Mouse (Mus musculus) gastrocnemius, adult 2 months (tissue): ENCODE measurements around the gene Mrvi1. TPM values are rescaled to one million over a fixed set of nuclear protein-coding genes. Genes with fewer than 3 reads are reported as not detected.
A peak's percentile ranks its signal among the peaks of the same experiment; 100 is the strongest.

Experiments used
- DNase-seq: peaks from one replicate; pipeline ENCODE4 v3.0.0; 2022
- H3K27ac ChIP-seq: fragments of 200-600 bp; 2 replicates; pipeline ENCODE4 v1.8.1; 2022; ENCODE audit warnings: mild to moderate bottlenecking
- H3K4me3 ChIP-seq: fragments of 200-600 bp; 2 replicates; pipeline ENCODE4 v1.8.1; 2022; ENCODE audit warnings: mild to moderate bottlenecking, moderate library complexity
- CTCF ChIP-seq: fragments of 200-600 bp; IDR thresholded peaks from 2 replicates; pipeline ENCODE4 v1.8.1; 2022; ENCODE audit warnings: antibody characterized with exemption, mild to moderate bottlenecking, moderate library complexity
- intact Hi-C: fragments of 180-260 bp; cut with DNase I; formaldehyde crosslinking; loops from one replicate; pipeline ENCODE4 v1.15.1; 2025
- total RNA-seq, 2 experiments: library from RNA; stranded (reverse); gene quantifications; 2 replicates each; pipeline ENCODE4 v1.2.3; 2021

The Mrvi1 gene
- total RNA-seq, 2 experiments from 2014 or later = 4.1 to 4.7 TPM

DNA sequence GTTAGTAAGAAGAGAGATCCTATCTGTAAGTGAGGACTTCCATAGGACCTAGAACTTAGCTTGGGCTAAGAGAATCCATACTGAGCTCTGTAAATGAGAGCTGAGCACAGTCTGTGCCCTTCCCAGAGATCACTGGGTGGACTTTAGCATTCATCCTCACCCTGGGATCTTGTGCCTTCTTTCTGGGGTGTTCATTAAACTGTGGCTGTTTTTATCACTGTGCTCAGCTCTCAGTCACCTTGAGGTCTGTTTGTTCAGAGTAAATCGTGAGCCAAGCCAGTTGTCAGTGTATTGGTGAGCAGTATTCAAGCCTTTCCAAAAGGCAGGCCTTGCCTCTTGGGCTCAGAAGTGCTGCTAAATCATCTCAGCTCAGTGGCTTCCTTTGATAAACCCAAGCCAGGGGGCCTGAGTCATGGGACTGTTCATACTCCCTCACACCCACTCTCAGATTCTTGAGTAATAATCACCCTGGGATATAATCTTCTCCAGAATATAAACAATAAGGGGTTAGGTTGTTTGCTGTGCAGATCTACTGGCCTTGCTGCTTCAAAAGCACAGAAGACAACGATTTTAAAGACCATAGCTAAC, 100.4 kb downstream of the Mrvi1 start:
- TF ChIP-seq CTCF = no peak
- no peak overlapping the region for H3K4me3 ChIP-seq
- no peak overlapping the region for H3K27ac ChIP-seq
- intact Hi-C loops = no loop called here
- no peak for DNase-seq

- intact Hi-C loops = no loop called here
- TF ChIP-seq CTCF = no peak
Observed at GRCm38 (mm10) chr7:110878028-110878427, 104.2 kb downstream of the Mrvi1 start.

GRCm38 (mm10) chr7:110876965-110877364, 105.3 kb downstream of the Mrvi1 start:
- no peak for TF ChIP-seq CTCF
- Histone ChIP-seq H3K4me3 (no peak overlapping the region), H3K27ac (0 out of 2 replicates have a peak overlapping the region, but pooled peaks have one; percentile 8)
- DNase-seq = no peak
- intact Hi-C loops = no loop called here

More at GRCm38 (mm10) chr7:110878028-110878427, 104.2 kb downstream of the Mrvi1 start:
- H3K27ac ChIP-seq = no peak overlapping the region
- no peak overlapping the region for H3K4me3 ChIP-seq
- no peak for DNase-seq

- TF ChIP-seq CTCF = no peak
- intact Hi-C loops = no loop called here
- no peak overlapping the region for H3K4me3 ChIP-seq
- DNase-seq = no peak
- no peak overlapping the region for H3K27ac ChIP-seq
Observed at GRCm38 (mm10) chr7:110868807-110869206, 113.5 kb downstream of the Mrvi1 start.

DNA sequence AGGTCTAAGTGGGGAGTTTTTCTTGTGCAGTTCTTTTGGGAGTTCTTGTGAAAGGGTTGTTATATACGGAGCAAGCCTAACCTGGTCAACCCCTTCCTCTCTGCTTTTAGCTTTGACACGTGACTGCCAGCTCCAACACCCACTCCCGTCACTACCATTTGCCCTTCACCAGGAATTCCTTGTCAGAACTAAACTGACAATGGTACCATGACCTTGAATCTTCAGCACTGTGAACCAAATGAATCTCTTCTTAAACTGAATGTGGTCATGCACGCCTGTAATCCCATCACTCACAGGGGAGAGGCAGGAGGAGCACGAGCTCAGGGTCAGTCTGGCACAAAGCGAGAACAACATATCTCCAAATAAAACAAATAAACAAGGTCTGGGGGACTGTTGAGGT, 115.1 kb downstream of the Mrvi1 start:
- Histone ChIP-seq H3K4me3 (no peak overlapping the region), H3K27ac (no peak overlapping the region)
- intact Hi-C loops = no loop called here
- no peak for TF ChIP-seq CTCF
- no peak for DNase-seq

DNA sequence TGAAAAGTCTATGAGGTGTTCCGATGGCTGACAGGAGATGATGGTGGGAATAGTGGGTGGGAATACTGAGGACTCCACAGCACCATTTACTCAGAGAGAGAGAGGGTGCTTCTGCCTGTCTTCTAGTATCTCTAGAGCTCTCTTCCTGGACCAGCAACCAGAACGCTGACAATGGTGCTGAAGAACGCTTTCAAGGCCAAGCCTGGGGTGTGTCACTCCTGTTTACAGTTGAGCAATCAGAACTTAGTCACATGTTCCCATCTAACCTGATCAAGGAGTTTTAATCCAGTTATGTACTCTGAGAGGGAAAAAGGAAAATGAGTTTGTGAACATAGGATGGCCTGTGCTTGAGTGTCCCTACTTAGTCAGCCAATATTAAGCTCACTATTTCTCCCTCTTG, 116.2 kb downstream of the Mrvi1 start:
- H3K4me3 ChIP-seq = no peak overlapping the region
- intact Hi-C loops = no loop called here
- DNase-seq = no peak
- H3K27ac ChIP-seq = no peak overlapping the region
- no peak for TF ChIP-seq CTCF

- no peak for DNase-seq
- intact Hi-C loops = no loop called here
- Histone ChIP-seq H3K4me3 (no peak overlapping the region), H3K27ac (no peak overlapping the region)
- TF ChIP-seq CTCF = no peak
Observed at GRCm38 (mm10) chr7:110865570-110865969, 116.7 kb downstream of the Mrvi1 start.

GRCm38 (mm10) chr7:110865038-110865437, 117.2 kb downstream of the Mrvi1 start:
- intact Hi-C loops = no loop called here
- Histone ChIP-seq H3K4me3 (no peak overlapping the region), H3K27ac (no peak overlapping the region)
- no peak for DNase-seq
- TF ChIP-seq CTCF = no peak

- intact Hi-C loops = no loop called here
- DNase-seq = no peak
- no peak for TF ChIP-seq CTCF
- peak within 1 kb of the TSS; percentile 36 for H3K4me3 ChIP-seq
- H3K27ac ChIP-seq = peak within 1 kb of the TSS; percentile 55
Observed at GRCm38 (mm10) chr7:110862751-110863289, 119.4 kb downstream of the Mrvi1 start, which contains the start of gene Lyve1. Lyve1 (minus strand) TSS chr7:110863239.

GRCm38 (mm10) chr7:110860129-110860528, 122.1 kb downstream of the Mrvi1 start:
- H3K4me3 ChIP-seq = peak overlapping the region; percentile 46
- DNase-seq = no peak
- peak overlapping the region; percentile 51 for H3K27ac ChIP-seq
- intact Hi-C loops = no loop called here
- no peak for TF ChIP-seq CTCF

DNA sequence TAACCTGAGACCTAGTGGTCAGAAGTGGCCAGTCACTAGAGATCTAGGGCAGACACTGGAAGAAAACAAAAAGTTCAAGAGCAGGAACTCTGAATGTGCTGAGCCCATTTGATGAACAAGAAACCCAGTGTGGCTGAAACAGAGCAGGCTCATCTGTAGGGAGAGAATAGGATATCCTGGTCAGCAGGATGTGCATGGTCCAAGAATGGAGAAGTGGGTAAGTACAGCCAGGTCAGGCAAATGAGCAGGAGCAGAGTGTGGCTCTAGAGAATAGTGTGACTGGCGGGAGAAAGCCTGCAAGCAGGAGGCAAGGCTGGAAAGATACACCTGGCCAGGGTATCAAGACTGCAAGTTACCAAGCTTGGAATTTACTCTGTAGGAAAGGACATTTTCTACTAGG, 126.7 kb downstream of the Mrvi1 start:
- H3K4me3 ChIP-seq = no peak overlapping the region
- no peak for TF ChIP-seq CTCF
- intact Hi-C loops = loop anchor here (5.0 kb wide), 1 partner anchor 72 kb away; no protein-coding TSS in a partner anchor
- no peak for DNase-seq
- H3K27ac ChIP-seq = no peak overlapping the region

DNA sequence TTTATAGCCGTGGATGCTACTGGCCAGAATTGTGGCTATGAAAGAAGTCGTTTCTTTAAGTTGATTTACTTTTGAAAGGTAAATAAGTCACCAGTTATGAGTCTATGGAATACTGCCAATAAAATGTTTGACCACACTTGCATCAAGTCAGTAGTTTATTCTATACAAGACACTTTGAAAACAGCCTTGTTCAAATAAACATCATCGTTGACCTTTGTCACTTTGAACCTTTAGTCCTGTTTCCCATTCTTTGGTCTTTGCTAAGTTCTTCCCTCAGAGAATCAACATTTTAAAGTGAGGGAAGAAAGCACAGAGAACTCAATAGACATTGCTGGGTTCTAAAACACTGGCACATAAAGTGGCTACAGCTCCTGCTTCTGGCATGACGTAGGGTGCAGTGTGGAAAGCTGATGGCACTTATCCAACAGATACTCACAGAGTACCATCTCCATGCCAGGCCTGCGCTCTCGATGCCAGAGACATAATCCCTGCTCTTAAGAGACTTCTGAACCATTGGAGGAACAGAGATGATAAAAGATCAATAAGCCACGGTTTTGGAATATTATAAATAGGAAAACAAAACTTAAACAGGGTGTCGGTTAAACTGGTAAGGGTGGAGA, 127.2 kb downstream of the Mrvi1 start:
- intact Hi-C loops = loop anchor here (5.0 kb wide), 1 partner anchor 72 kb away; no protein-coding TSS in a partner anchor
- peak; percentile 59 for DNase-seq
- TF ChIP-seq CTCF = no peak
- Histone ChIP-seq H3K27ac (no peak overlapping the region), H3K4me3 (no peak overlapping the region)

DNA sequence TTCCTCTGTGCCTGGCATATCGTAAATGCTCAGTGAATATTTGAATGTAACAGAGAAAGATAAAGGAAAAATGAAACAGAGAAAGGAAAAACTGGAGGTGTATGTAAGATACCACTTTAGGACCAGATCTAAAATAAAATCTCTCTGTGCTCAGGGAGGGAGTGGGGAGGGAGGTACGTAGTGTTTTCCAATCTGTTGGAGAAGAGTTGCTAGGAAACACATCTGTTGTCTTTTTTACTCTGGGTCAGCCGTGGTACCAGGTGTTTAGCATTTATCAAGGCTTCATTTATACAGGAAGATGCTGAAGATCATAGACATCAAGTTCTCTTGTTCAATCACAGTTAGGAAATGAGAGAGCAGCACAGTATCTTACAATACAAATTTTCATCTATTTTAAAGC, 127.7 kb downstream of the Mrvi1 start:
- no peak for DNase-seq
- intact Hi-C loops = no loop called here
- Histone ChIP-seq H3K27ac (0 out of 2 replicates have a peak overlapping the region, but pooled peaks have one; percentile 17), H3K4me3 (no peak overlapping the region)
- TF ChIP-seq CTCF = no peak
